Mouse (Mus musculus) liver, postnatal 0 days (tissue): ENCODE results near the gene Wdr93. TPM values are rescaled to one million over a fixed set of nuclear protein-coding genes. Genes with fewer than 3 reads are reported as not detected.

Experiments
- ATAC-seq: fragments of 200-750 bp; cut with Nextera tagmentation; 2 replicates; pipeline ENCODE4 v1.8.0; 2017; ENCODE audit warnings: mild to moderate bottlenecking, moderate library complexity
- DNase-seq: peaks from one replicate; pipeline ENCODE4 v3.0.0-alpha.2; 2016
- H3K27ac ChIP-seq: fragments of 300-500 bp; sonication (generic); 2 replicates; pipeline ENCODE4 v1.5.1; 2014; ENCODE audit warnings: antibody characterized with exemption, moderate library complexity, mild to moderate bottlenecking, low read depth
- H3K27me3 ChIP-seq: fragments of 300-500 bp; sonication (generic); 2 replicates; pipeline ENCODE4 v1.6.1; 2014; ENCODE audit warnings: low read length, control low read depth, mixed read lengths; ENCODE audit not compliant: insufficient read depth
- H3K36me3 ChIP-seq: fragments of 300-500 bp; sonication (generic); replicated peaks from 2 replicates; pipeline ENCODE4 v1.6.1; 2014; ENCODE audit warnings: mild to moderate bottlenecking, control low read depth, low read length, moderate library complexity, mixed read lengths; ENCODE audit not compliant: insufficient read depth
- H3K4me1 ChIP-seq: fragments of 300-500 bp; sonication (generic); 2 replicates; pipeline ENCODE4 v1.6.1; 2014; ENCODE audit warnings: antibody characterized with exemption, mild to moderate bottlenecking, control low read depth; ENCODE audit not compliant: insufficient read depth
- H3K4me2 ChIP-seq: fragments of 300-500 bp; sonication (generic); 2 replicates; pipeline ENCODE4 v1.6.1; 2014; ENCODE audit warnings: low read depth, mild to moderate bottlenecking, low read length, moderate library complexity, mixed read lengths
- H3K4me3 ChIP-seq: fragments of 300-500 bp; sonication (generic); 2 replicates; pipeline ENCODE4 v1.5.1; 2014; ENCODE audit warnings: low read depth, low read length
- H3K9ac ChIP-seq: fragments of 300-500 bp; sonication (generic); replicated peaks from 2 replicates; pipeline ENCODE4 v1.6.1; 2014; ENCODE audit warnings: mild to moderate bottlenecking, moderate library complexity
- H3K9me3 ChIP-seq: fragments of 300-500 bp; sonication (generic); 2 replicates; pipeline ENCODE4 v1.6.1; 2016; ENCODE audit warnings: mild to moderate bottlenecking, control low read depth, low read length, mixed read lengths
- CTCF ChIP-seq: sonication (generic); IDR thresholded peaks from 2 replicates; pipeline ENCODE4 v1.5.1; 2016; ENCODE audit warnings: antibody characterized with exemption, low read depth
- EP300 ChIP-seq: IDR thresholded peaks from 2 replicates; pipeline ENCODE4 v1.6.1; 2016; ENCODE audit warnings: antibody characterized with exemption, low read depth, mild to moderate bottlenecking
- WGBS: fragments of 180-500 bp; shearing (Covaris S2); extraction: QIAGEN DNeasy Blood & Tissue Kit; methylation state at CpG from one replicate; pipeline ENCODE4 v1.1.7; 2014; ENCODE audit not compliant: insufficient replicate concordance; 5-methylcytosine and 5-hydroxymethylcytosine counted together
- polyA plus RNA-seq: library from polyadenylated mRNA; unstranded; fragments of >200 nt; fragmentation: Nextera tagmentation; extraction: Ambion mirVana; gene quantifications from 2 replicates; pipeline ENCODE4 v1.2.1, GENCODE M21; 2015

The Wdr93 gene
- polyA plus RNA-seq, 1 experiment from 2014 or later, result 0.11 TPM

GRCm38 (mm10) chr7:79731438-79731837 lies 11.5 kb upstream of the Wdr93 start:
- Histone ChIP-seq H3K27me3 (peaks cover 6% of the 10 kb centered on the region; the same call in 1 of the 2 replicates), H3K4me1 (no peaks in the 10 kb centered on the region), H3K27ac (no peak overlapping the region), H3K4me3 (no peak overlapping the region), H3K36me3 (peaks cover 1% of the 10 kb centered on the region; the same call in 1 of the 2 replicates), H3K9ac (no peak overlapping the region), H3K9me3 (no peaks in the 10 kb centered on the region), H3K4me2 (no peak overlapping the region)
- ATAC-seq (no peak), DNase-seq (no peak)
- TF ChIP-seq EP300, result no peak
- TF ChIP-seq CTCF, result no peak
- 76% methylated on average over 13 of the region's 13 CpGs for WGBS

- no peak for DNase-seq
Observed at GRCm38 (mm10) chr7:79732622-79733021, 10.3 kb upstream of the Wdr93 start, which contains the start of gene Plin1. Gene Plin1 (minus strand): TSS chr7:79732903.

GRCm38 (mm10) chr7:79734563-79734962 lies 8.4 kb upstream of the Wdr93 start:
- H3K27ac ChIP-seq, result no peak overlapping the region
- H3K4me3 ChIP-seq, result no peak overlapping the region
- no peak overlapping the region for H3K9ac ChIP-seq
- 78% methylated on average over 8 of the region's 8 CpGs for WGBS
- H3K4me1 ChIP-seq, result no peaks in the 10 kb centered on the region
- ATAC-seq, result no peak
- TF ChIP-seq EP300 (no peak), CTCF (no peak)
- no peaks in the 10 kb centered on the region for H3K9me3 ChIP-seq
- no peak overlapping the region for H3K4me2 ChIP-seq
- peaks cover 9% of the 10 kb centered on the region; the same call in 1 of the 2 replicates for H3K36me3 ChIP-seq
- no peak for DNase-seq
- 0 out of 2 replicates have a peak, but pooled peaks cover under 1% of the 10 kb centered on the region for H3K27me3 ChIP-seq

More at GRCm38 (mm10) chr7:79732622-79733021, 10.3 kb upstream of the Wdr93 start, which contains the start of gene Plin1:
- Histone ChIP-seq H3K9me3 (no peaks in the 10 kb centered on the region), H3K4me3 (no peak within 1 kb of the TSS), H3K36me3 (peaks cover 9% of the 10 kb centered on the region; the same call in 1 of the 2 replicates), H3K9ac (no peak within 1 kb of the TSS), H3K4me1 (no peaks in the 10 kb centered on the region), H3K4me2 (no peak within 1 kb of the TSS), H3K27me3 (peaks cover 6% of the 10 kb centered on the region; the same call in 1 of the 2 replicates), H3K27ac (no peak within 1 kb of the TSS)
- TF ChIP-seq CTCF, result no peak
- no peak for TF ChIP-seq EP300
- no peak for ATAC-seq
- whole genome bisulfite sequencing, result 50% methylated on average over 4 of the region's 4 CpGs

- ATAC-seq (no peak), DNase-seq (no peak)
- peaks cover 9% of the 10 kb centered on the region; the same call in 1 of the 2 replicates for H3K36me3 ChIP-seq
- H3K9me3 ChIP-seq, result no peaks in the 10 kb centered on the region
- TF ChIP-seq EP300, result no peak
- TF ChIP-seq CTCF, result no peak
- H3K27me3 ChIP-seq, result no peaks in the 10 kb centered on the region
- H3K27ac ChIP-seq, result no peak overlapping the region
- 81% methylated on average over 14 of the region's 14 CpGs for WGBS
- no peak overlapping the region for H3K4me3 ChIP-seq
- H3K4me1 ChIP-seq, result no peaks in the 10 kb centered on the region
- H3K9ac ChIP-seq, result no peak overlapping the region
- H3K4me2 ChIP-seq, result no peak overlapping the region
Observed at GRCm38 (mm10) chr7:79736511-79736910, 6.5 kb upstream of the Wdr93 start.

- Histone ChIP-seq H3K9me3 (no peaks in the 10 kb centered on the region), H3K27ac (no peak overlapping the region), H3K9ac (no peak overlapping the region), H3K4me1 (peaks cover 12% of the 10 kb centered on the region), H3K36me3 (peaks cover 9% of the 10 kb centered on the region; the same call in 1 of the 2 replicates), H3K27me3 (no peaks in the 10 kb centered on the region), H3K4me2 (no peak overlapping the region), H3K4me3 (no peak overlapping the region)
- no peak for ATAC-seq
- DNase-seq, result no peak
- WGBS, result 86% methylated on average over 2 of the region's 2 CpGs
- no peak for TF ChIP-seq CTCF
- no peak for TF ChIP-seq EP300
Observed at GRCm38 (mm10) chr7:79738913-79739312, 4.0 kb upstream of the Wdr93 start.

- Histone ChIP-seq H3K4me3 (no peak overlapping the region), H3K27me3 (no peaks in the 10 kb centered on the region), H3K9me3 (no peaks in the 10 kb centered on the region), H3K4me2 (no peak overlapping the region), H3K9ac (no peak overlapping the region), H3K4me1 (peaks cover 12% of the 10 kb centered on the region), H3K27ac (no peak overlapping the region), H3K36me3 (peaks cover 9% of the 10 kb centered on the region; the same call in 1 of the 2 replicates)
- DNase-seq (no peak), ATAC-seq (no peak)
- TF ChIP-seq EP300 (no peak), CTCF (no peak)
- WGBS, result 73% methylated on average over 4 of the region's 4 CpGs
Observed at GRCm38 (mm10) chr7:79740279-79740678, 2.7 kb upstream of the Wdr93 start.
